Mouse (Mus musculus): ENCODE measurements around the gene Tor1aip1.

Gene Tor1aip1

DNA sequence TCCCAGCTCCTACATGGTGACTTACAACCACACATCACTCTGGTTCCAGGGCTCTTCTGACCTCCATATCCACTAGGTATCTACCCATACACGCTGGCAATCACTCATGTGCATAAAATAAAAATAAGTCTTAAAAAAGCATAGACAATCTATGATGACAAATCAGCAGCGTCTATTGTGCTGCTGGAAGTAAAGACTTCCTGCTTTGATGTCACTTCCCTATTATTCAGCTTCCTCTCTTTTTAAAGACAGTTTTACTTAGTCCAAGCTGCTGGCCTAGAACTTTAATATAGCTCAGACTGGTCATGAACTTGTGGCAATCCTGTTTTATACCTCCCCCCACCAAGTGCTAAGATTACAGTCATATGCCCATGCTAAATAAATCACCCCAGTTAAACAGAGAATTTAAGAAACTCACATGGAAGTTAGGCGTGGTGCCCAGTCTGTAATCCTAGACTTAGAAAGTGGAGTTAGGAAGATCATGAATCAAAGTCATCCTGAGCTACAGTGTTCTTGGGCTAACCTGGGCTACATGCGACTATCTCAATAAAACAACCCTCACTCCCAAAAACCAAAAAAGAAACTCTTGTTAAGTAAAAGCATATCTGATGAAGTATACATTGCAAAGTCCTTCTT, 7.8 kb downstream of the Tor1aip1 start:
- DNase-seq (ENCODE audit: low read depth) = no peak

DNA sequence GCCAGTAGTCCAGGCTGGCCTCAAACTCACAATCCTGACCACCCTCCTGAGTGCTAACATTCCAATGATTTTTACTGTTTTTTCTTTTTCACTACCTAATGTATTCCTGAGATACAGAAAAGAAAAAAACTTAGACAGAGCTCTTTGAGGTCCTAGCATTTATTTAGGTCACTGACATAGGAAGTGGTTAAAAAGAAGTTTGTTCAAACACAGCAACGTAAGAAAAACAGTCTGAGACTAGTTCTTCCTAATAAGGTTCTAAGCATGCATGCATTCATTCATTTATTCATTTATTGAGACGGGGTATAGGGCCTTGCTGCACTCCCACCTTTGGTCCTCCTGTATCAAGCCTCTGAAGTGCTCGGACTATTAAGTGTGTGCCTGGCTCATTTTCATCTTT, 8.4 kb downstream of the Tor1aip1 start:
- DNase-seq (ENCODE audit: low read depth) = no peak

DNA sequence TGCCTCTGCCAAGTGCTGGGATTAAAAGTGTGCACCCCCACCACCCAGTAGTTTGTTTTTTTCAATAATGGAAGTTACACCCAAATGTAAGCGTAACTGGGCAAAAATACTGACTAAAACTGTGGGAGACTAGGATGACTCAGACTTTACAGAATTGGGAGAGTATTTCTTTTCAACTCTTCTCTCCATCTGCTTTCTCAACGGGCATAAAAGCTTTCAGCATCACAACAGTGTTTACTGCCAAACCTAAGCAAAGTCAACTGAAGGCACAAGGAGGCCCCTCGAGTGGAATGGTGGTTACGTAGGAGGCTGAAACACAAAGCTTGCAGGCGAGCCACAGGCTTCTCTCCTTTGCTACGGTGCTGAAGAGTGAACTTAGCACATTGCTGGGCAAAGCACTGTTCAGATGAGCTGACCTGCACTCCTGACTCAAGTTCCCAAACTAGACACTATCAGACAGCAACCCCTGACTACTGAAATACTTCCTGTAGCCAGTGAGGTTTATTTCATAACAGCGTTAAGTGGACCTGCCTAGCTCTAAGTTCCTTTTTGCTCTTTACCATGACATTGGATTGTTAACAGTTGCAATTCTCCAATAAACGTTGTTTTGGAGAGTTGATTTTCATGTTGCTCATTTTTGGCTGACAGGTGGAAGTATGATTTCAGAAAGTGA, 11.3 kb downstream of the Tor1aip1 start:
- no peak for DNase-seq (ENCODE audit: low read depth)

DNA sequence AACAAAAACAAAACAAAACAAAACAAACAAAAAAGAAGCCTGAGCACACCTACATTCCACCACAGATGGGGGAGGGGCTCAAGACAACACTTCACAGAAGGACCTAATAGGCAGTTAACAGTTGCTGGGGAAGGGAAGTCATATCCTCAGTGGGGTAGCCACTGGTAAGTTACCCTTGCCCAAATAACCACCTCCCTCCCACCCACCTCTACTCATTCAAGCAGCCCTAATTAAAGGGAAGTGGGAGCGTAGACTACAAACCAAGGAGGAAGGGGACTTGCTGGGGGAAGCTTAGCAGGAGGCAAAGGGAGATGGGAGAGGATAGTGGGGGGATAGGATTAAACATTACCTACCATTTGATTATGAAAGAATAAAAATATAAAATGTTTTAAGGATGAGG, 15.9 kb downstream of the Tor1aip1 start:
- DNase-seq (ENCODE audit: low read depth) = no peak

DNA sequence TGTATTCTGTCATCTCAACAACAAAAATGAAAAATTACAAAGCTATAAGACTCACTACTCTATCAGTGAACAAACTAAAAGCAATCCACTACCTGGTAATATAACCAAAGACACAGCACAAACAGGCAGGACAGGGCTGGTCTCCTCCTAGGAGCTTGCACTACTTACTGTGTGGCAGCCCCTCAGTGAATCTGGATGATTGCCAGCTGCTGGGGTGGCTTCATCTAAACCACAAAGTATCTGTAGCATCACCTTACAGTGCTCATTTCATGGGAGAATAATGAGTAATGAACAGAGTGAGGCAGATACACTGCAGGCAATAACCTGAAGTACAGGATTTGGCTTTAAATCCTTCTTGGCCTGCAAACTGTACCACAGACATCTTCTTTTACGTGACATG, 16.5 kb downstream of the Tor1aip1 start:
- DNase-seq (ENCODE audit: low read depth) = no peak

DNA sequence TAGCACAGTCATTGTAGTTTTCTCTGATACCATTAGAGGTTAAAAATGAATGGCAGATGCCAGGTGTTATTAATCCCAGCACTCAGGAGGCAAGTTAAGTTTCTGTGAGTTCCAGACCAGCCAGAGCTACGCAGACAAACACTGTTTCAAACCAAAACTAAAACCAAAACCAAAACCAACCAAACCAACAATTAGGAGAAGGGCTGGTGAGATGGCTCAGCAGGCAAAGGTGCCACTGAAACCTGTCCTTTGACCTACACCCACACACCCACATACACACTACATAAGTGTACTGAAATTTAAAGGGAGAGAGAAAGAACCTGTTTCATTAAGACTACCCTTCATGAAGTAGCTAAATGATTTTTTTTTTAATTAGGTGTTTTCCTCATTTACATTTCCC, 27.3 kb downstream of the Tor1aip1 start:
- DNase-seq (ENCODE audit: low read depth) = no peak

DNA sequence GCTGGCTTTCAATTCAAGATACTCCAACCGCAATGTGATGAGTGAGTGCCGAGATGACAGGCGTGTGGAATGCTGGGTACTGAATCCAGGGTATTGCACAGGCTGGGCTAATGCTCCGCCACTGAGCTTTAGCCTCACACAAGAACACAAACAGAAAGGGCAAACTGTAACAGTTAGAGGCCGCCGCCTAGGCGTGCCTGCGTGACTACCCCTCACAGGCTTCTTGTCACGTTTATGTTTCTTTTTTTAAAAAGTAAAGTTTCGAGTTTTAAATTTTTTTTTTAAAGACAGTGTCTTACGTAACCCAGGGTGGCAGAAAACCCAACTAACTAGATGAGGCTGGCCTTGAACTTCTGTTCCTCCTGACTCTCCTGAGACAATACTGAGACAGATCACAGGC, 30.4 kb downstream of the Tor1aip1 start:
- DNase-seq (ENCODE audit: low read depth) = no peak

DNA sequence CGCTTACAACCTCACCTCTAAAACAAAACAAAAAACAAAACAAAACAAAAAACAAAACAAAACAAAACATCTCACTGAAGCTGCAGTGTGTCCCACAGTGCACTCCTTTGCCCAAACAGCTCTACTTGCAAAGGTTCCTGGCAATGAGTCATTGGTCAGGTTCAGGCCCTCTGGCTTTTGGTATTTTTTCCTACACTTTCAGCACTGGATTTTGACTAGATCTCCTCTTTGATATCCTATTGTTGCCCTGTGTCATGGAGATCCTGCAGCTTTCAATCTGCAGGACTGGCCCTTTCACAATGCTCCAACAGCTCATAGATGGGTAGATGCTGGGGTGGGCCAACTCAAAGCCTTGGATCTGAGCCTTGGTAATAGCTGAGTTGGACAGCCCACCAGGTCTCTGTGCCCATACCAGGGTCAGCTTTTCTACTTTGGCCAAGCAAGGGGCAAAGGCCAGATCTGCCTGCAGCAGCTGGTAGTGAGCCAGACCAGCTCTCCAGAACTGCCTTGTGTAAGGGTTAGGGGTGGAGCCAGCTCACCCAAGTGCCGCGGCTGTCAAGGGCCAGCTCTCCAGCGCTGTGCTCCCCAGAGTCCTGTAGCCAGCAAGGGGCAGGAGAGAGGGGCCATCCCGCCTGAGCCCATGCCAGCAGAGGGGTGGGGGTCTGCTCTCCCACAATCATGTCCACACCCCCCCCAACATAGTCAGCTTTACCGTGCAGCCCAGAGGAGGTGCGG, 32.9 kb downstream of the Tor1aip1 start:
- DNase-seq (ENCODE audit: low read depth) = no peak

DNA sequence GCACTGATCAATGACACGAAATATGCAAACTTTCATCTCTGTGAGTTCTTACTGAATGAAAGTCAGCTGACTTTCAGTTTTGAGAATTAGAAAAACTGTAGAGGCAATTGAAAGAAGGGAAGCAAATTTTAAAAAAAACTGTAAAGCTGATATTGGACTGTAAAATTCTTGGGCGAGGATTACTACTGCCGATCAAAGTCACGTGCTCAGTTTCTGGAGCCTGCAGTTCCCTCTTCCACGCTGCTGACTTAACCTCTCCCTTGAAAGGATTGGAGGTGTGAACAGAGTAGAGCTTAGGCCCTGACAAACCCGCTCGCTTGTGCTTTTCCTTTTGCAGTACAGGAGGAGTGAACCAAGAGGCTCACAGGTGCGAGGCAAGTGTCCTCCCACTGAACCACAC, 33.9 kb downstream of the Tor1aip1 start:
- DNase-seq (ENCODE audit: low read depth) = no peak

DNA sequence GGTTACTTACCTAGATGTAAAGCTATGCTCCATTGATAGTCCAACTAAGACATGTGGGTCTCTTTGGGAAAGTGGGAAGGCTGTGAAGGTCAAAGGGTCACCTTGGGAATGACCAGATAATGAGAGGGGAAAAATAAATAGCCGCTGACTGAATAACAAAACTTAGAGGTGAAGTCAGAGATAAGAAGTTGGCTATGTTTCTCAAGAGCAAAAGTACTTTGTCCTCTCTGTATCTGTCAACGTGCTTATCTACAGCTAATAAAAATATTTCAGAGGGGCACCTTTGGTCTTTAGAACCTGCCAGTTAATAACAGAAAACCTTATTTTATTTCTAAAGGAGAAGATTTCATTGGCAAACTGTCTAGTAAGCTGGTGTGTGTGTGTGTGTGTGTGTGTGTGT, 40.7 kb downstream of the Tor1aip1 start:
- no peak for DNase-seq (ENCODE audit: low read depth)

DNA sequence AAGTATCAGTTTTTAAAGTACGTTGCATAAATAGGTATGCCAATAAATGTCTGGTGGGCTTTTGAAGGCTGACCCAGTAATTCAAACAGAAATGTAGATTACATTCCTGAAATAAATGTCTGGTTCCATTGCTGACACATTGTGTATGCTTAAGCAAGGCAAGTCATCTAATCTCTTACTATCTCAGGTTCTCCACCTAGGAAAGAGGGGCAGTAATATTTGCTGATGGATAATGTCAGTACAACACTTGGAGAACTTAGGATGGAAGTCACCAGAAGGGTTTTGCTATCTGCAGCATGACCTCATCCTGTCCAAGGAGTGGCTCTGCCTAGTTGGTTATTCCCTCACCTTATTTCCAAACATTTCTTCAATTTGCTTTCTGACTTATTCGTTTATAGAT, 41.8 kb downstream of the Tor1aip1 start:
- no peak for DNase-seq (ENCODE audit: low read depth)

DNA sequence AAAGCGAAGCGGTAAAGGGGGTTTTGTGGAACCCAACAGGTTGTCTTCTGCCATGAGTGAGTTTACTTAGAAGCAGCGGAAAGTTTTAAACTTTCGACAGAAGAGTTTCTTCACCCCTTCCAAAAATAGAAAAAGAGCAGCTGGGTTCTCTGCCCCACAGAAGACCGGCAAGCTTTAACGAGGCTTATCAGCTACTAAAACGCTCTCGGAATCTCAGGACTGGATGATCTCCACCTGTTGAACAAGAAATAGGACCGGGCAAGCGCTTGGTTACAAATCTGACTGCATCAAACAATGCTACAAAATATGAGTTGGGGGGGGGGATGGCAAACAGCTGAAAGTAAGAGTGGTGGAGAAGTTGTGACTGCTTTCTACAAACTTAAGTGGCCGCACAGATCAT, 45.9 kb downstream of the Tor1aip1 start:
- no peak for DNase-seq (ENCODE audit: low read depth)

DNA sequence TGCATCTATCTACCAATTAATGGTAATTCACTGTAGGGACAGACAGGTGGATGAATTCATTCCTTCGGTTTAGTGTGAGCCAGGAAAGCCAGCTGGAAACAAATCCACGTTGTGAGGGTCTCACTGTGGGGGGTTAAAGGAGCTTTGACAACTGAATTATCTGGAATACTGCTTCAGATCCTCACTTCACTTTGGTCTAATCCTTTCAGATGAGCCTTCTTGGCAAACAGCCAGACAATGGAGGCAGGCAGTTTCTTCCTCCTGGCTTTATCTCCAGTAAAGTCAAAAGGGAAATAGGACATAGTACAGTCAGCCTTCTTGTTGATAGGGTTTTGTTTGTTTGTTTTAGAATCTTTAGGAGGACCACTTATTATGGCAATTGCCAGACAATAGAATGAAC, 46.9 kb downstream of the Tor1aip1 start:
- no peak for DNase-seq (ENCODE audit: low read depth)

DNA sequence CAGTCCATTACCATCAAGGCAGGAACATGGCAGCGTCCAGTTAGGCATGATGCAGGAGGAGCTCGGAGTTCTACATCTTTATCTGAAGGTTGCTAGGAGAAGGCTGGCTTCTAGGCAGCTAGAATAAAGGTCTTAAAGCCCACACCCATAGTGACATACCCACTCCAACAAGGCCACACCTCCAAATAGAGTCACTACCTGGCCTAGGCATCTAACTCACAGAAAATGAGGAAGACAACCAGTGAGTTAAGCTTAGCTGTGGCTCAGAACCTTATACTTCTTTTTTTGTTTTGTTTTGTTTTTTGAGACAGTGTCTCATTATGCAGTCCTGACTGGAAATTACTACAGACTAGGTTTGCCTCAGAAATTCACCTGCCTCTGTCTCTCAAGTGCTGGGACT, 48.7 kb downstream of the Tor1aip1 start:
- DNase-seq (ENCODE audit: low read depth) = no peak

DNA sequence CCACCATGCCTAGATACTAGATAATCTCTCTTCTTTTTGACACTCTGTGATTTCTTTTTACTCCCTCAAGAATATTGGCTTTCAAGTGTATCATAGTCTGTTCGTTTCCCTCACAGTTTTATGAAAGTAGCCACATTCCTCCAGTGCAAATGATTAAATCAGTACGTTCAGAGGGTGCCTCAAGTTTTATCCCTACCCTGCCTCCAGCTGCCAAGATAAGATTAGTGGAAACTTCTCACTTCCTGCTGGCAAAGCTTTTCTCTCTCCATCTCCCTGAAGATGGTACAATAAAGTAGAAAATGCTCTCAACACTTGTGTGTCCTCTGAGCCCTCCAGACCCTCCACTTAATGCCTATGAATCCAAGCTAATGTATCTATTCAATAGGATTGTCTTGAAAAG, 61.3 kb downstream of the Tor1aip1 start:
- no peak for DNase-seq (ENCODE audit: low read depth)

DNA sequence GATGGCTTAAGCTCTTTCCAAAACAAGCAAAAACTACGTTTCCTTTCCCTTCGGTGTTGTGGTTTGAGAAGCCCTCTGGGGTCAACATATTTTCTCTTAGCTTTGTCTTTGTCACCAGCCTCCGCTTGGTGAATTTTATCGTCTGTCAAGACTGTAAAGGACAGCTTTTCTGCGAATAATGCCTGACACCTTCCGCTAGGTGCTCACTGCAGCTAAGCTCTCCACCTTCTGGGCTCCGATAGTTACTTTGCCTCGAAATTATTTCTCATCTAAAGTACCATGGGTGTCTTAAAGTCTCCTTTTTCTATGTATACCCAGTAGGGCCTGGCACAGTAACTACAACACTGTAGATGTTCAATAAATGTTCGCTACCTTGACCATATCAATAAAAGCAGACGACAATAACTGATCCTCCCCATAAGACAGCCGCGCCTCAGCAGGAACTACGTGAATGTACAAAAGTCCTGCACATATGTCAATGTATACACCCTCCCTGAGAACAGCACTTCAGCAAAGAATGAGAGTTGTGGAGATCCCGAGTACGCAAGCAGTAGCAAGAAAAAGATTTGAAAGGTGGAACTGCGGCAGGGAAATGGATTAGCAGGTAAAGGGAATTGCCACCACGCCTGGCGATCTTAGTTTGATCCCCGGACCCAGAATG, 62.4 kb downstream of the Tor1aip1 start:
- no peak for DNase-seq (ENCODE audit: low read depth)

DNA sequence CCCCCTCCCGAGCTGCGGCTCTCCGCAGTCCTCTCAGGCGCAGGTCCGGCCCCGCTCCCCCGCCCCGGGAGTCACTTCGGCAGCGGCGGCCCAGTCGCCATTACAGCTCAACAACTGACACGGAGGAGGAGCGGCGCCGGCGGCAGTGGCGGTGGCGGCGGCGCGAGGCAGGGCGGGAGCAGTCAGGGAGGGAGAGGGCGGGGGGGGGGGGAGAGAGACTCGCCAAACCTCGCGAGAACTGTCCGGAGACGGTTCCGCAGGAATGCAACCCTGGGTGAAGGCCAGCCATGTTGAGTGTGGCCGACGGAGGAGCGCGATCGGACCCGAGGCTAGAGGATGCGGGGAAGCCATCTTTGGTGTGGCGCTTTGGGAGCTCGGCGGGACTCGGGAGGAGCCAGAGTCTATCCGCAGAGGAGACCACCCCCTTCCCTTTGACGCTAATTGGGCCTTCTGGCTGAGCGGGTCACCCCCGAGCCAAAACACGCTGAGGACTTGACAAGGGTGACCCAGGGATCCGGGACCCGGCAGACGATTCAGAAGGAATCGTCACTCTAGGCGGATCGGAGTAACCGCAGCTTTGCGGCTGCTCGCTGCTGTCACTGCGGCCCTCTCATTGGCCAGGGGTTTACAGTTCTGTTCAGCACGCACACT, 63.1 kb downstream of the Tor1aip1 start, which contains the start of gene Cep350:
Gene Cep350 (minus strand): TSS at position 188 of the 651 bp plus-strand sequence.
- peak; percentile 91 for DNase-seq (ENCODE audit: low read depth)

DNA sequence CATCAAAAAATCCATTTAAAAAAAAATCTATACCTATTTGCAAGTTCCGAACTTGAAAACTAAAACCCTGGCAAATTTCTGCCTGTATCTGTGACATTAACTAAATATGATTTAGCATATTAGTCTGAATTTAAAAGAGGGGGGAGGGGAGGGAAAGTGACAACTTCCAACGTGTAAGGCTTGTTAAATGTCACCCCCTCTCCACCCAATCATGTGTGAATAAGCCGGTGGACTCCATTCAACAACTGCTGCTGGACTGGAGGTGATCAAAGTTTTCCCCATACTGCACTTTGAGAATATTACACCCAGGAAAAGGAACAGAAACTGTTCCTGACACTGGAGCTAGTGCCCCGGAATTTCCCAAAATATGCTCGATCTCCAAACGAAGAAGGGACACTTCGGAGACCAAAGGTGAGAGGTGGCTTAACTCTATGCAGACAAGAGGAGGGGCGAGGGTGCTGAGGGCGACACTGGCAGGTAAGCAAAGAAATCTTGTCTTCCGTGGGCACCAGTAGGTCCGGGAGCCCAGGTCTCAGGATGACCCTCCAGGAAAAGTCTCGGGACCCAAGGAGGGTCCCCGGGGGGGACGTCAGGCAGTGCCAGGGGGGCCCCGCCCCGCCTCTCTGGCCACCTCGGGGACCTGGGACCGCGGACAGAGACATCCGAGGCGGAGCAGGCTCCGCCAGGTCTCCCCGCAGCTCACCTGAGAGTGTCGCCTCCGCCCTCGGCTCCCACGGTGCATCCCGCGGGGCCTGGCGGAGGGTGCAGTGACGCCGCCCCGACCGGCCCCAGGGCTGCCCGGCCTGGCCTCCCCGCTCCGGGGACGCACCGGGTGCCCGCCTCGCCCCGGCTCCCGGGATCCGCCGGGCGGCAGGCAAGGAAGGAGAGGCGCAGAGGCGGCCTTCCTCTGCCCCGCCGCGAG, 63.9 kb downstream of the Tor1aip1 start:
- no peak for DNase-seq (ENCODE audit: low read depth)
